Mouse (Mus musculus) embryonic facial prominence, embryonic 15.5 days (tissue): Measurements from ENCODE around the gene Rogdi. TPM values are rescaled to one million over a fixed set of nuclear protein-coding genes. Genes with fewer than 3 reads are reported as not detected.

Experiments
- ATAC-seq: fragments of 200-750 bp; cut with Nextera tagmentation; 2 replicates; pipeline ENCODE4 v1.8.0; 2017; ENCODE audit warnings: low read depth, moderate TSS enrichment; ENCODE audit not compliant: insufficient number of reproducible peaks, low FRiP score, low TSS enrichment
- H3K27ac ChIP-seq: fragments of 300-500 bp; sonication (generic); replicated peaks from 2 replicates; pipeline ENCODE4 v1.5.1; 2015; ENCODE audit warnings: mild to moderate bottlenecking, inconsistent platforms
- H3K27me3 ChIP-seq: fragments of 300-500 bp; sonication (generic); 2 replicates; pipeline ENCODE4 v1.6.1; 2015; ENCODE audit warnings: inconsistent platforms
- H3K36me3 ChIP-seq: fragments of 300-500 bp; sonication (generic); 2 replicates; pipeline ENCODE4 v1.6.1; 2015; ENCODE audit warnings: mild to moderate bottlenecking, inconsistent platforms
- H3K4me1 ChIP-seq: fragments of 300-500 bp; sonication (generic); 2 replicates; pipeline ENCODE4 v1.6.1; 2015; ENCODE audit warnings: inconsistent platforms
- H3K4me2 ChIP-seq: fragments of 300-500 bp; sonication (generic); replicated peaks from 2 replicates; pipeline ENCODE4 v1.6.1; 2015; ENCODE audit warnings: mild to moderate bottlenecking, inconsistent platforms
- H3K4me3 ChIP-seq: fragments of 300-500 bp; sonication (generic); replicated peaks from 2 replicates; pipeline ENCODE4 v1.5.1; 2015; ENCODE audit warnings: mild to moderate bottlenecking, inconsistent platforms
- H3K9ac ChIP-seq: fragments of 300-500 bp; sonication (generic); 2 replicates; pipeline ENCODE4 v1.6.1; 2015; ENCODE audit warnings: inconsistent platforms
- H3K9me3 ChIP-seq: fragments of 300-500 bp; sonication (generic); replicated peaks from 2 replicates; pipeline ENCODE4 v1.6.1; 2016; ENCODE audit warnings: inconsistent platforms
- WGBS: fragments of 180-500 bp; shearing (Covaris S2); methylation state at CpG from one replicate; pipeline ENCODE4 v1.1.7; 2015; 5-methylcytosine and 5-hydroxymethylcytosine counted together
- polyA plus RNA-seq: library from polyadenylated mRNA; unstranded; fragments of >200 nt; fragmentation: Nextera tagmentation; extraction: Ambion mirVana; gene quantifications from 2 replicates; pipeline ENCODE4 v1.2.1, GENCODE M21; 2015

Rogdi gene
- polyA plus RNA-seq = 63.5 and 69.8 TPM in 2 replicates

DNA sequence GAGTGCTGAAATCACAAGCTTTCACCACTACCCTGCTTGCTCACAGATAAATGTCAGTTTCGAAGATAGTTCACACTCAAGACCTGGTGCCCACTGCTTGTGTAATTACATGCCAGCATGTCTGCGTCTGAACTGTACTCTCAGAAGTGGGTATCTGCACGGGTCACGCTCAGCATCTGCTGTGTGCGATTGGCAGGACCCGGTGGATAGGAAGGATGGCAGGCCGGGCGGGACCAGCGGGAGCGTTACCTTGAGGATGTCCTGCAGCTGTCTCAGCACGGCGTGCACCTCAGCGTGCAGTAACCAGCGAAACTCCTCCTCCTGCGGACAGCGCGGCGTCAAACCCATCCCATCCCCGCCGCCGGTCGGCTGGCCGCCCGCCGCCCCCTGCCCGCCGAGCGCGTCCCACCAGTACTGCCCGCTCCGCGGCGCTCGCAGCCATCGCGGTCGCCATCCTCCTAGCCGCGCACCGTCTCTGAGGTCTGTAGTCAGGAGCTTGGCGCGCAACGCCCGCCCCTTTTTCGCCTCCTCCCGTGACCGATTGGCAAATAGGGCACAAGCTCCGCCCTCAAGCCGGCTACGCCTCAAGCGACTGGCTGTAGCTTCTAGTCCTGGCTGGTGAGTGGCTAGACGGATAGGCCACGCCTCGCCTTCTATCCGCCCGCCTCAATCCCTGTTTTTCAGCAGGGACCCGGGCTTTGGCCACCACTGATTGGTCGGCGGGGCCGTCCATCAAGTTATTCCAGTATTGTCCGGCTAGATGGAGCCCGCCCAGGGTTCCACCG is at the start of gene Rogdi:
Gene Rogdi, minus strand, starts transcription at position 500 of the 785 bp plus-strand sequence.
- ATAC-seq = peak; percentile 97
- H3K36me3 ChIP-seq = peaks cover 41% of the 10 kb centered on the region
- H3K27ac ChIP-seq = peak within 1 kb of the TSS; percentile 59; the same call in 1 of the 2 replicates
- peak within 1 kb of the TSS; percentile 82 for H3K4me2 ChIP-seq
- no peaks in the 10 kb centered on the region for H3K9me3 ChIP-seq
- H3K27me3 ChIP-seq = no peaks in the 10 kb centered on the region
- H3K4me1 ChIP-seq = peaks cover 11% of the 10 kb centered on the region
- WGBS = under 1% methylated on average over 63 of the region's 63 CpGs
- peak within 1 kb of the TSS; percentile 55 for H3K9ac ChIP-seq
- H3K4me3 ChIP-seq = peak within 1 kb of the TSS; percentile 73

DNA sequence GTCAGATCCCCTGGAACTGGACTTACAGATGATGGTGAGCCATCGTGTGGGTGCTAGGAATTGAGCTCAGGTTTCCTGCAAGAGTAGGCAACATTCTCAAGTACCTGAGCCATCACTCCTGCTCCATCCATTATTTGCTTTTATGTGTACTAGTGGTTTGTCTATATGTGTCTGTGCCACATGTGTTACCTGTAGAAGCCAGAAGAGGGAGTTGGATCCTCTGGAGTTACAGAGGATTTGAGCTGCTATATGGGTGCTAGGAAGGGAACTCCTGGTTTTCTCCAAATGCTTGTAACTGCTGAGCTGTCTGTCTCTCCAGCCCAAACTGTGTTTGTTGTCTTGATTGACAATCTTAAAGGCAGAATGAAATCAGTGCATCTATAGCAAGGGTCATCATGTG is 44.8 kb upstream of the Rogdi start:
- ATAC-seq = no peak
- Histone ChIP-seq H3K9ac (no peak overlapping the region), H3K4me1 (no peaks in the 10 kb centered on the region), H3K4me3 (no peak overlapping the region), H3K9me3 (no peaks in the 10 kb centered on the region), H3K4me2 (no peak overlapping the region), H3K27ac (no peak overlapping the region), H3K27me3 (no peaks in the 10 kb centered on the region), H3K36me3 (peaks cover 58% of the 10 kb centered on the region)
- WGBS = 86% methylated on average over 1 of the region's 1 CpGs

DNA sequence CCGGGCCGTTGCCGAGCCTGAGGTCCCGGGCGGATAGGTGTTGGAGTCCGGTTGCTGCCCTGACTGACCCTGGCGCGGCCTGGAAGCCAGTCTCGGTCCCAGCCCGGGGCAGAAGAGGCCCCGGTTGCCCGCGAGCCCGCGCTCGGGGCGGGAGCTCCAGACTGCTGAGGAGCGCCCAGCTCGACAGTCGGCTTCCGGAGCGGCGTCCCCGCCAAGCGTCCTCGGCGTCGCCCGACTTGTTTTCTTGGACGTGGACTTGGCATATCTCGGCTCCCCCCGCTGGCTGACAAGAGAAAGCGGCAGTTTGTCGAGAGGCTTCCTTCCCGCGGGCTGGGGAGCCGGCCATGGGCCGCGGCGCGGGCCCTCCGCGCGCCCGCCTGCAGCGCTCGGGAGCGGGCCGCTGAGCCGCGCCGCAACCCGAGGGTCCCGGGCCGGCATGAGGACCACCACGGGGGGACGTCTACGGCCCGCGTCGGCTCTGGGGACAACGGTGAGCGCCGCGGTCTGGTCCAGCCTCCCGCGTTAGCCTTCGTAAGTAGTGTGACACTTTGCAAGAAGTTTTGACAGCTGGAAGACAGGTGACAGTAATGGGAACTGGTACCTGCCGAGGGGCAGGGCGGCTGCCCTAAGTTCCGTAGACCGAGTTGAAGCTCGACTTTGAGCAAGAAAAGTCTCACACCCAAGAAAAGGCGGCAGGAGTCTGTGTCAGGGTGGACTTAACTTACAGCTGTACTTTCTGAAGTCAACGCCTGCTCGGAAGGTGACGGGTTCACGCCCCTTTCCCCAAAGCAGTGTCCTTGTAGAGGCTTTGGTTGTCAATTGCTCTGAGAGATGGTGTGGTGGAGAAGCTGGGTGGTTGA is 37.1 kb upstream of the Rogdi start:
- peak overlapping the region; percentile 97 for H3K9ac ChIP-seq
- peaks cover 28% of the 10 kb centered on the region for H3K36me3 ChIP-seq
- no peaks in the 10 kb centered on the region for H3K27me3 ChIP-seq
- H3K9me3 ChIP-seq = no peaks in the 10 kb centered on the region
- peak overlapping the region; percentile 100 for H3K4me3 ChIP-seq
- H3K27ac ChIP-seq = peak overlapping the region; percentile 98
- peak; percentile 53 for ATAC-seq
- peaks cover 24% of the 10 kb centered on the region for H3K4me1 ChIP-seq
- H3K4me2 ChIP-seq = peak overlapping the region; percentile 83
- under 1% methylated on average over 77 of the region's 78 CpGs for WGBS

DNA sequence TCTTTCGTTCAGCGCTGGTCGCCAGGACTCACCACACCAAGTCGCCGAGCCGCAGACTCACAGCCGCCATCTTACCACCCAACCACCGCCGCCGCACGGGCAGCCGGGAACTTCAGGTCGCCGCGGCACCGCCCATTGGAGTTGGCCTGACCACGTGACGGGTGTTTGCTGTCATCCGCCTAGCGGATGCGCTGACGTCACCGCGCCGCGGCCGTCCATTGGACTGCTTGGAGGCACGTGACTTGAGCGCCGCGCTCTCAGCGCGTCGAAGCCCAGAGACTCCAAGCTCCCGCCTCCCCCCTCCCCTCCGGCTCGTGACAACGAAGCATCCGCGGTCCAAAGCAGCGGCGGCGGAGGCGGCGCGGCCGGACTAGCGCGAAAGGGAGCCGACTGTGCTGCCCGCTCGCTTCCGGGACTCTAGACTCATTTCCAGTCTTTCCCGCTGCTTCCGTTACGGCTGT is 36.5 kb upstream of the Rogdi start, which contains the start of the genes Glyr1 and Ubn1:
Gene Glyr1, minus strand, starts transcription at position 90 of the 461 bp plus-strand sequence.
Gene Ubn1, plus strand, starts transcription at position 284 of the 461 bp plus-strand sequence.
- Histone ChIP-seq H3K27me3 (no peaks in the 10 kb centered on the region), H3K27ac (peak within 1 kb of the TSS; percentile 98), H3K9ac (peak within 1 kb of the TSS; percentile 97), H3K4me2 (peak within 1 kb of the TSS; percentile 83), H3K4me3 (peak within 1 kb of the TSS; percentile 100), H3K9me3 (no peaks in the 10 kb centered on the region), H3K4me1 (peaks cover 24% of the 10 kb centered on the region), H3K36me3 (peaks cover 29% of the 10 kb centered on the region)
- ATAC-seq = peak; percentile 99
- under 1% methylated on average over 55 of the region's 56 CpGs for WGBS

DNA sequence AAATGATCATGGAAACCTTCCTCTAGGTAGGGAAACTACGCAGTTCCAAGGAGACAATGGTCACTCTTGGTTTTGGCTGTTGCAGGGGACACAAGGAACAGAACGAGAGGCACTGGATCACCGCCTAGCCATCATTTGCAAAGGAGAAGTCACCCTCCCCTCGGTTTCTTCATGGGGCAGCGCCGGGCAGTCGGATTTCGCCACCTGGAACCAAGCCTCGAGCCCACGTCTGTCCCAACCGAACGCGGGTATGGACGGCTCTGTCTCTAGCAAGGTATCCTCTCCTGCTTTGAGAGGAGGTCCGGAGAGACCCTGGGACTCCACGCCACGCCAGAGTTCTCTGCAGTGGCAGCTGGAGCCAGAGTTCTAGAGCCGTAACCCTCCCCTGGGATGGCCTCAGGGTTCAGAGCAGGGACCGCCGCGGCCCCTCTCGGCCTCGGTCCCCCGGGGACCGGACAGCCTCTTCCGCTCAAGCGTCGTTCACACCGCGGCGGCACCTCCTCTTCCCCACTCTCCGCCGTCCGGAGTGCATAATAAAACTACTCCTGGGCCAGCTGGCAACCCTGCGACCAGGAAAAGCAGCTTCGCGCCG is 35.9 kb upstream of the Rogdi start:
- Histone ChIP-seq H3K27ac (peak overlapping the region; percentile 90), H3K4me2 (peak overlapping the region; percentile 77), H3K9me3 (no peaks in the 10 kb centered on the region), H3K36me3 (peaks cover 33% of the 10 kb centered on the region), H3K27me3 (no peaks in the 10 kb centered on the region), H3K9ac (peak overlapping the region; percentile 96), H3K4me1 (peaks cover 24% of the 10 kb centered on the region), H3K4me3 (peak overlapping the region; percentile 100)
- peak; percentile 17 for ATAC-seq
- WGBS = under 1% methylated on average over 38 of the region's 38 CpGs

DNA sequence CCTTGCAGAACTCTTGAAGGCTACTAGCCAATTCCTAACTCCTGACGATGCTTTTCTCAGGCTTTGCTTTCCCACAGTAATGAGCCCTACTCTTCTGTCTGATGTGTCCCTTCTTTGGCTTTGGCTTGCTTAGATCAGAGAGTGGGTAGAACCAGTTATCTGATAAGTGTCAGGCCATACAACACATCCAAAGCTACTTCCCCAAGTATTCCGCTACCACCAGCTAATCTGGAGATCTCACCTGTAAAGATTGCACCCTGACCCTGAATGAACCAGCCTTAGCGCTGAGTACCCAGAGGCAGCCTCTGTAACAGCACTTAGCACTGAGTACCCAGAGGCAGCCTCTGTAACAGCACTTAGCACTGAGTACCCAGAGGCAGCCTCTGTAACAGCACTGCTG is 32.0 kb upstream of the Rogdi start:
- ATAC-seq = no peak
- Histone ChIP-seq H3K4me2 (no peak overlapping the region), H3K9me3 (no peaks in the 10 kb centered on the region), H3K4me1 (peaks cover 18% of the 10 kb centered on the region), H3K4me3 (no peak overlapping the region), H3K27me3 (no peaks in the 10 kb centered on the region), H3K36me3 (peaks cover 72% of the 10 kb centered on the region), H3K9ac (no peak overlapping the region), H3K27ac (no peak overlapping the region)
- 94% methylated on average over 3 of the region's 3 CpGs for WGBS

DNA sequence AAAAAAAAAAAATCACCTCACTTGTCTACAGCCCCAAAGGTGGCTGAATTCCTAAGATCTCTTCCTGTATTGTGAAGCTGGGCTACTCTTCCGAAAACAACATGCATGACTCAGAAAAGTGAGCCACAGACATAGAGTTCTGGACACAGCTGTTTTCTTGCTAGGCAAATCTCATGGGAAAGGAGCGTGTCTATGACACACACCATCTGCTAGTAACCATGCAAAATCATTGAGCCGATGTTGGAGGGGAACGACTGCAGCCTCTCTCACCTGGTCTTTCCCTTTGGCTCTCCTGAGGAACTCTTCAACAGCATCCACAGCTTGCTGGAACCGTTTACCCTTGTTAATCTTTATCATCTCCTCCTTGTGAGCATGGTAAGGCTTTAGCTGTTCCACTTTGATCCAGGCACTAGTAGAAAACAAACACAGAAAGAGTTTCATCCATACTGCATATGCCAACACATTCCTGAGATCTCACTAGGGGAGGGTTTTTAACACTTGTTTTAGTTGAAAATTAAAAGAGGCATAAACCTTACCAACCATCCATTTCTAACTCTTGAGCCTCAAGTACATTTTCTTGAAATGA is 23.4 kb upstream of the Rogdi start:
- no peak overlapping the region for H3K4me3 ChIP-seq
- H3K27ac ChIP-seq = no peak overlapping the region
- H3K4me2 ChIP-seq = no peak overlapping the region
- no peak for ATAC-seq
- no peaks in the 10 kb centered on the region for H3K27me3 ChIP-seq
- H3K36me3 ChIP-seq = peaks cover 97% of the 10 kb centered on the region
- H3K9ac ChIP-seq = no peak overlapping the region
- H3K4me1 ChIP-seq = no peaks in the 10 kb centered on the region
- WGBS = 66% methylated on average over 5 of the region's 5 CpGs
- H3K9me3 ChIP-seq = no peaks in the 10 kb centered on the region

DNA sequence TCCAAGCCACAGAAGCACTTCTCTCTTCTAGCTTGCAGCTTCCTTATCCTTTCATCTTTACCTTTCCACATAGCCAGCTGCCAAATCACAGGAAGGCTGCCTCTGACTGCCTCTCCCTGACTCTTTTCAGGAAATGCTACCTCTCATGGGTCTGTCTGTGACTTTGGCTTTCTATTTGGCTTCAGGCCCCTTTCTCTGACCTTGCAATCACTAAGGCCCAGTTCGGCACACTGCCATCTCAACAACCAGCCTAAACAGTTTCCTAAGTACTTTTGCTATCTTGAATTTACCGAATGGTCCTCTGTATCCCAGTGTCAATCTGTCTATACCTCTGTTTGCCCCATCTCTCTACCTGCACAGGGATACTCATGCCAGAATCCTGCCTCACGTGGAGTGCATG is 22.2 kb upstream of the Rogdi start:
- no peaks in the 10 kb centered on the region for H3K9me3 ChIP-seq
- H3K4me2 ChIP-seq = no peak overlapping the region
- H3K9ac ChIP-seq = no peak overlapping the region
- H3K4me1 ChIP-seq = no peaks in the 10 kb centered on the region
- 98% methylated on average over 3 of the region's 3 CpGs for WGBS
- ATAC-seq = no peak
- H3K27ac ChIP-seq = no peak overlapping the region
- H3K27me3 ChIP-seq = no peaks in the 10 kb centered on the region
- H3K4me3 ChIP-seq = no peak overlapping the region
- peaks cover 97% of the 10 kb centered on the region for H3K36me3 ChIP-seq

DNA sequence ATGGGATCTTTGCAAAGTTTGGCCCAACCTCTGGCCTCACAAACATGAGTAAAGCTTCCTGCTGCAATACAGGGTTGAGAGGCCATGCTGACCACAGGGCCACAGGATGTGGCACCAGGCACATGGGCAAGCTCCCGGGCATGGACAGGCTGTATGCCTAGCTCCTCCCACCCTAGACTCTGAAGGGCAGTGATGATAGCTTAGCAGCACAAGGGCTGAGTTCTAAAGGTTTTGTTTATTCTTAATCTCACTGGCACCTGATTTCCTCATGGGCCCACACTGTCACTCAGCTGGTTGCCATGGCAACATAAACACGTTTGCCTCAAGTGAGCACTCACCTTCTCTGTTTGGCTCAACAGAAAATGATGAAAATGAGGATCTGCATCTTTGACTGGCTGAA is 16.5 kb upstream of the Rogdi start:
- H3K36me3 ChIP-seq = peaks cover 99% of the 10 kb centered on the region
- H3K4me3 ChIP-seq = no peak overlapping the region
- no peak overlapping the region for H3K4me2 ChIP-seq
- H3K9ac ChIP-seq = no peak overlapping the region
- H3K27ac ChIP-seq = no peak overlapping the region
- H3K9me3 ChIP-seq = no peaks in the 10 kb centered on the region
- no peak for ATAC-seq
- H3K27me3 ChIP-seq = no peaks in the 10 kb centered on the region
- no peaks in the 10 kb centered on the region for H3K4me1 ChIP-seq
- 67% methylated on average over 2 of the region's 2 CpGs for WGBS

DNA sequence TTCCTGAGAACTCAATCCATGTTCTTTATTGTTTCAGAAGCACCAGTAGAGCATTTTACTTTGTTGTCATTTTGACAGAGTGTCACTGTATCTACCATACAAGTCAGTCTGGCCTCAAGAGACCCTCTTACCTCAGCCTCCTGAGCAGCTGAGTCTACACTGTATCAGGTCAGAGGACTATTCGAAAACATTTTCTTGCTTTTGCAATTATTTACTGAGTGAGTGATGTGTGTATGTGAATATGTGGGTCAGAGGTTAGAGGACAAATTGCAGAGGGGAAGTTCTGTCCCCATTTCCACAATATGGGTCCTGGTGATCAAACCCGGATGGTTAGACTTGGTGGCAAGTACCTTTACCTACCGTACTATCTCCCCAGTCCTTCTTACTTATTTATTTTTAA is 10.7 kb upstream of the Rogdi start:
- no peaks in the 10 kb centered on the region for H3K27me3 ChIP-seq
- H3K4me1 ChIP-seq = no peaks in the 10 kb centered on the region
- H3K9me3 ChIP-seq = no peaks in the 10 kb centered on the region
- H3K4me3 ChIP-seq = no peak overlapping the region
- no peak overlapping the region for H3K27ac ChIP-seq
- WGBS = 96% methylated on average over 3 of the region's 3 CpGs
- H3K9ac ChIP-seq = no peak overlapping the region
- no peak for ATAC-seq
- no peak overlapping the region for H3K4me2 ChIP-seq
- H3K36me3 ChIP-seq = peaks cover 97% of the 10 kb centered on the region
